Mouse (Mus musculus) bone marrow, adult 2 months (tissue): ENCODE data around the gene Phb.

Source experiments
- CTCF ChIP-seq: fragments of 200-500 bp; IDR thresholded peaks from 2 replicates; pipeline ENCODE4 v1.5.1; 2011; ENCODE audit warnings: low read length, control low read depth; ENCODE audit not compliant: control insufficient read depth, insufficient read depth
- POLR2A ChIP-seq: fragments of 200-500 bp; IDR thresholded peaks from 2 replicates; pipeline ENCODE4 v1.6.1; 2011; ENCODE audit warnings: low read depth, mild to moderate bottlenecking, control low read depth, low read length, borderline replicate concordance; ENCODE audit not compliant: control insufficient read depth

DNA sequence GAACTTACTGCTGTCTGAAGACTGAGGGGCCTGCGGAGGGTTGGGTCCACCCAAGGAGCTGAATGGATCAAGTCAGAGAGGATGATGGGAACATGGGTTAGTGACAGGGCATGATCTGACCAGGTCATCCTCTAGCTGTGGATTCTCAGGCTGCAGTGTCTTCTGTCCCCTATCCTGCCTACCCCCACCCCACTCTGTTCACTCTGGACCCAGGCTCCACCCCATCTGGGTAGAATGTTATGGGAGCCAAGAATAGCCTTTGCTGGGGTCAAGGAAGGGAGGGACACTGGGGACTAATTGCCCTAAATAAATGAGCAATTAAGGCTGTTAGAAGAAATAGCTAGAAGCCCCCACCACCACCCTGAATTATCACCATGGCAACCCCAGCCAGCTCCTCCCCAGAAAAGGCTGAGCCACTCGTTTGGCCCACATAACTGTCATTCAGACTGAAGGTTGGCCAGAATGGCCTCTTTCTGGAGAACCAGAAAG, 33.2 kb upstream of the Phb start:
- no peak for TF ChIP-seq CTCF
- TF ChIP-seq POLR2A, result no peak
